Mouse (Mus musculus): ENCODE data around the gene Tiam1. TPM values are rescaled to one million over a fixed set of nuclear protein-coding genes. Genes with fewer than 3 reads are reported as not detected.

Gene Tiam1
- 3.6 and 4.2 TPM in 2 replicates for polyA plus RNA-seq (2015; fragmentation: Nextera tagmentation; extraction: Ambion mirVana)

- under 1% methylated on average over 64 of the region's 64 CpGs for WGBS (ENCODE audit: insufficient replicate concordance)
- H3K27me3 ChIP-seq: peaks cover 22% of the 10 kb centered on the region
- H3K9me3 ChIP-seq (replicated peaks): no peaks in the 10 kb centered on the region
Observed at GRCm38 (mm10) chr16:90143760-90144516, at the start of gene Tiam1. TSS of gene Tiam1 (minus strand) at chr16:90143769.

GRCm38 (mm10) chr16:90191289-90191688 lies 47.7 kb upstream of the Tiam1 start:
- H3K27me3 ChIP-seq: no peaks in the 10 kb centered on the region
- H3K4me3 ChIP-seq (replicated peaks): no peak overlapping the region
- no peaks in the 10 kb centered on the region for H3K36me3 ChIP-seq (replicated peaks)
- H3K27ac ChIP-seq (replicated peaks): no peak overlapping the region
- 61% methylated on average over 6 of the region's 6 CpGs for WGBS (ENCODE audit: insufficient replicate concordance)
- no peak overlapping the region for H3K4me2 ChIP-seq
- no peaks in the 10 kb centered on the region for H3K9me3 ChIP-seq (replicated peaks)
- ATAC-seq (ENCODE audit: insufficient read depth): no peak
- H3K9ac ChIP-seq: no peak overlapping the region
- H3K4me1 ChIP-seq (replicated peaks): peaks cover 19% of the 10 kb centered on the region

More at GRCm38 (mm10) chr16:90143760-90144516, at the start of gene Tiam1:
- Histone ChIP-seq H3K4me1 (replicated peaks) (peaks cover 37% of the 10 kb centered on the region), H3K27ac (replicated peaks) (peak within 1 kb of the TSS; percentile 76), H3K36me3 (replicated peaks) (no peaks in the 10 kb centered on the region), H3K4me2 (peak within 1 kb of the TSS; percentile 99), H3K4me3 (replicated peaks) (peak within 1 kb of the TSS; percentile 82), H3K9ac (peak within 1 kb of the TSS; percentile 70)
- peak; percentile 95 for ATAC-seq (ENCODE audit: insufficient read depth)

DNA sequence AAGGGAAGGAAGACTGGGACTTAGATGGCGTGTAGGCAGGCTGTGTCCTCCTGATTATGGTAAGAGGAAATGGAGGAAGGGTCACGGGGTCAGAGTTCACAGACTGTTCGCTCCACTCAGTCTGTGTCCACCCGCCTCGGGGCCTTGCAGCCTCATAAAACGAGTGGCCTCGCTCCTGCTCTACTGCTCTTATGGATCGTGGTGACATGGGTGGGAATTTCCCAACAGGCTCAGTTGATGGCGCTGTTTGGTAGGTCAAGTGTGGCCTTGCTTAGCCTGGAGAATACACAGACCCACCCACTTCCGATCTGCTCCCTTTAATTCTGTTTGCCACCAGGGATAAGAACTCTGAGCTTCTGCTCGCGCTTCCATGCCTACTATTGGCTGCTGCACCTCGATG lies 43.9 kb upstream of the Tiam1 start:
- Histone ChIP-seq H3K4me1 (replicated peaks) (peaks cover 12% of the 10 kb centered on the region), H3K36me3 (replicated peaks) (no peaks in the 10 kb centered on the region), H3K9me3 (replicated peaks) (no peaks in the 10 kb centered on the region), H3K27ac (replicated peaks) (no peak overlapping the region), H3K9ac (no peak overlapping the region), H3K4me2 (peak overlapping the region; percentile 37), H3K4me3 (replicated peaks) (no peak overlapping the region), H3K27me3 (no peaks in the 10 kb centered on the region)
- ATAC-seq (ENCODE audit: insufficient read depth): peak; percentile 56
- 6% methylated on average over 13 of the region's 13 CpGs for WGBS (ENCODE audit: insufficient replicate concordance)

- Histone ChIP-seq H3K4me3 (replicated peaks) (no peak overlapping the region), H3K36me3 (replicated peaks) (no peaks in the 10 kb centered on the region), H3K9ac (no peak overlapping the region), H3K4me2 (no peak overlapping the region), H3K27ac (replicated peaks) (no peak overlapping the region), H3K27me3 (no peaks in the 10 kb centered on the region), H3K4me1 (replicated peaks) (peaks cover 8% of the 10 kb centered on the region), H3K9me3 (replicated peaks) (no peaks in the 10 kb centered on the region)
- 40% methylated on average over 8 of the region's 8 CpGs for WGBS (ENCODE audit: insufficient replicate concordance)
- ATAC-seq (ENCODE audit: insufficient read depth): no peak
Observed at GRCm38 (mm10) chr16:90185928-90186588, 42.5 kb upstream of the Tiam1 start.

DNA sequence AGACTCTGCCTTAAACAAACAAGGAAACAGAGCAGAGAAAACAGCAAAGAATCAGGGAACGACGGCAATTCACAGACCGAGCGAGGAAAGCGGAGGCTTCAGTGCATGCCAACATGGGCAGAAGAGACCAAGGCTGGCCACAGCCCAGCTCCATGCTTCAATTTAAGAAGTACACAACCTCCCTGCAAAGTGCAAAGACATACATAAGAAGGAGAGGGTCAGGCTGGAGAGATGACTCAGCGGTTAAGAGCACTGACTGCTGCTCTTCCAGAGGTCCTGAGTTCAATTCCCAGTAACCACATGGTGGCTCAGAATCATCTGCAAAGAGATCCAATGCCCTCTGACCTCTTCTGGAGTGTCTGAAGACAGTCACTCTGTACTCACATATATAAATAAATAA lies 40.6 kb upstream of the Tiam1 start:
- 78% methylated on average over 6 of the region's 6 CpGs for WGBS (ENCODE audit: insufficient replicate concordance)

DNA sequence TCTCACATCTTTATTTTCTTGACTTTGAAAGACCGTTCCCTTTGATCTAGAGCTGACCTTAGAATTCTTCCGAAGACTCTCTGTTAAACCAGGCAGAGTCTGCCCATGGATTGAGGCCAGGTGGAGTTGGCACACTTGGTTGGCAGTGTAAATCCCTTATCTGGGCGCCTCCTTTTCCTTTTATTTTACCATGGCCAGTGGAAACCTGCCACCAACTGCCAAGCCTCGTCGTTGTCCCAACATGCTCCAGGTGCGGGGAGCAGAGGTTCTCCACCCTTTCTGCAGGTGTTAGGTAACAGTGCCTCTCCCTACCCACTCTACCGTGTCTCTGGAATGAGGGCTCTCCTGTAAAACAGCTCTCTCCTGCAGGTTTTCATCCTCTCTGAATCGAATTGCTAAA lies 38.1 kb upstream of the Tiam1 start:
- Histone ChIP-seq H3K4me3 (replicated peaks) (no peak overlapping the region), H3K4me2 (no peak overlapping the region), H3K36me3 (replicated peaks) (no peaks in the 10 kb centered on the region), H3K27me3 (no peaks in the 10 kb centered on the region), H3K27ac (replicated peaks) (no peak overlapping the region), H3K9ac (no peak overlapping the region), H3K9me3 (replicated peaks) (no peaks in the 10 kb centered on the region), H3K4me1 (replicated peaks) (peaks cover 3% of the 10 kb centered on the region)
- 67% methylated on average over 8 of the region's 8 CpGs for WGBS (ENCODE audit: insufficient replicate concordance)
- no peak for ATAC-seq (ENCODE audit: insufficient read depth)

More for the DNA sequence above, 40.6 kb upstream of the Tiam1 start:
- no peak overlapping the region for H3K27ac ChIP-seq (replicated peaks)
- H3K4me3 ChIP-seq (replicated peaks): no peak overlapping the region
- H3K36me3 ChIP-seq (replicated peaks): no peaks in the 10 kb centered on the region
- H3K4me2 ChIP-seq: no peak overlapping the region
- H3K9me3 ChIP-seq (replicated peaks): no peaks in the 10 kb centered on the region
- H3K9ac ChIP-seq: no peak overlapping the region
- H3K4me1 ChIP-seq (replicated peaks): peaks cover 8% of the 10 kb centered on the region
- no peak for ATAC-seq (ENCODE audit: insufficient read depth)
- H3K27me3 ChIP-seq: no peaks in the 10 kb centered on the region

DNA sequence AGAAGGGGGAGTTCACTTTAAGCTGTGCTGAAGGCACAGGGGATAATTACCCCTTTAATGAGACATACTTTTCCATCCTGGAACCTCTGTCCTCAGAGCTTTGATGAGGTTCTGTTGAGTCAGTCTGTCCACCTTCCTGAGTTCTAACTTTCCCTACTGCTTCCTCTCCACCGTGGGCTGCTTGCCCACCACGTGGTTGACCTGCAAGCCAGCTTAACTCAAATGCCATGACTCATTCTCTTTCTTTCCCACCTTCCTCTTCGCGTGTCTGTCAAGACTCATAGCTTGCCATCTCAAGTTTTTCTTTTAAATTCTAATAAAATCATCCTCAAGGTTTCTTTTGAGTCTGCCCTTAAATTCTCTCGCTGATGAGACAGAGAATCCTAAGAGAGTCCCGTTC lies 37.4 kb upstream of the Tiam1 start:
- no peaks in the 10 kb centered on the region for H3K27me3 ChIP-seq
- ATAC-seq (ENCODE audit: insufficient read depth): no peak
- H3K36me3 ChIP-seq (replicated peaks): no peaks in the 10 kb centered on the region
- H3K4me1 ChIP-seq (replicated peaks): peaks cover 3% of the 10 kb centered on the region
- no peaks in the 10 kb centered on the region for H3K9me3 ChIP-seq (replicated peaks)
- H3K27ac ChIP-seq (replicated peaks): no peak overlapping the region
- H3K9ac ChIP-seq: no peak overlapping the region
- H3K4me3 ChIP-seq (replicated peaks): no peak overlapping the region
- WGBS (ENCODE audit: insufficient replicate concordance): 46% methylated on average over 6 of the region's 6 CpGs
- H3K4me2 ChIP-seq: no peak overlapping the region

DNA sequence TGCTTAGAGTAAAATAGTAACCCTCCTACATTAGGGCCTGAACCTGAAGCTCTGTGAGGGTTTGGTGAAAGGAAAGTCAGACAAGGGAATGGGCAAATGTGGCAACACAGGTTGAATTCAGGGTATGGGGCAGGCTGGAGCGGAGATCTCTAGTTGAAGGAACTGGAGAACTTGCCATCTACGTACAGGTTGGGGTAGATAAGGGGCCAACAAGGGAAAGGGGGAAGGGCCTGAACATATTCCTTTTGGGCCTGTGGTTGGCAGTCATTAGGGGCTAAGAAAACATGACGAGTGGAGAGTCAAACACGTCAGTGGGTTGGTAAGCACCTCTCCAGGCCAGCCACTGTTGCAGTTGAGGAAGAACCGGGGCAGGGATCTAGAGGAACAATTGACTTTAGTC lies 36.3 kb upstream of the Tiam1 start:
- H3K9me3 ChIP-seq (replicated peaks): no peaks in the 10 kb centered on the region
- no peak overlapping the region for H3K9ac ChIP-seq
- no peaks in the 10 kb centered on the region for H3K36me3 ChIP-seq (replicated peaks)
- H3K27ac ChIP-seq (replicated peaks): no peak overlapping the region
- no peak overlapping the region for H3K4me3 ChIP-seq (replicated peaks)
- WGBS (ENCODE audit: insufficient replicate concordance): 22% methylated on average over 5 of the region's 5 CpGs
- peaks cover 3% of the 10 kb centered on the region for H3K4me1 ChIP-seq (replicated peaks)
- H3K4me2 ChIP-seq: no peak overlapping the region
- H3K27me3 ChIP-seq: no peaks in the 10 kb centered on the region
- no peak for ATAC-seq (ENCODE audit: insufficient read depth)

DNA sequence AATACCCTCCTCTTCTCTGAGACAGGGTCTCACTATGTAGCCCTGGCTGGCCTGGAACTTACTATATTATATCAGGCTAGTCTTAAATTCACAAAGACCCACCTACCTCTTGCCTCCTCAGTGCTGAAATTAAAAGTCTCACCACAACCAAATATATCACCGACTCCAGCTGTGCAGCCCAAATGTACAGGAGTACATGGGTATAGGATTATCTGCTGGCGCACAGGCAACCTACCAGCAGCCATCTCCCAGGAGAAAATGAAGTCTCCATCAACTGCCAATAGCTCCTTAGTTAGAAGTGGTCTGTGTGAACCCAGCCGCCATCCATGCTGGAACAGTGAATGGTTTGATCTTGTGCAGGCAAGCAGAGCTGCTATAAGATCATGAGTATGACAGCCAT lies 34.8 kb upstream of the Tiam1 start:
- no peak overlapping the region for H3K4me2 ChIP-seq
- no peak overlapping the region for H3K4me3 ChIP-seq (replicated peaks)
- no peaks in the 10 kb centered on the region for H3K9me3 ChIP-seq (replicated peaks)
- H3K27ac ChIP-seq (replicated peaks): no peak overlapping the region
- no peak for ATAC-seq (ENCODE audit: insufficient read depth)
- no peak overlapping the region for H3K9ac ChIP-seq
- no peaks in the 10 kb centered on the region for H3K27me3 ChIP-seq
- 39% methylated on average over 3 of the region's 3 CpGs for WGBS (ENCODE audit: insufficient replicate concordance)
- peaks cover 3% of the 10 kb centered on the region; the same call in 1 of the 2 replicates for H3K4me1 ChIP-seq (replicated peaks)
- H3K36me3 ChIP-seq (replicated peaks): no peaks in the 10 kb centered on the region

DNA sequence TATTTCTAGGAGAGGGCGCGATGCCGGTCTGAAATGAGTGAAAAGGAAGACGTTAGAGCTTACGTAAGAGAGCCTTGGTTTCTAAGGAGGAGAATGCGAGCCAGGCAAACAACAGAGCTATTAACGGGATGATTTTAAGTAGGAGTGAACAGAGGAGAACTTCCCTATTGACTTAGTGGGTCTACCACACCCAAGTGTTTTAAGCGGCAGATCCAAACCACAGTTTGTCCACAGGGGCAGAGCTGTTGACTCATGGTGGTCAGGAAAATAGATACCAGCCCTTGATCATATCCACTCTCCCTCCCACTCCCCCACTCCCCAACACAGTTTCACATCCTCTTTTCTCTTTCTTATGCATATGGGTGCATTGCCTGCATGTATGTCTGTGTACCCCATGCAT lies 33.9 kb upstream of the Tiam1 start:
- WGBS (ENCODE audit: insufficient replicate concordance): 15% methylated on average over 8 of the region's 8 CpGs
- no peaks in the 10 kb centered on the region for H3K36me3 ChIP-seq (replicated peaks)
- no peak overlapping the region for H3K4me3 ChIP-seq (replicated peaks)
- H3K9ac ChIP-seq: no peak overlapping the region
- peaks cover 3% of the 10 kb centered on the region; the same call in 1 of the 2 replicates for H3K4me1 ChIP-seq (replicated peaks)
- no peaks in the 10 kb centered on the region for H3K9me3 ChIP-seq (replicated peaks)
- no peak overlapping the region for H3K4me2 ChIP-seq
- H3K27ac ChIP-seq (replicated peaks): no peak overlapping the region
- no peak for ATAC-seq (ENCODE audit: insufficient read depth)
- H3K27me3 ChIP-seq: no peaks in the 10 kb centered on the region

DNA sequence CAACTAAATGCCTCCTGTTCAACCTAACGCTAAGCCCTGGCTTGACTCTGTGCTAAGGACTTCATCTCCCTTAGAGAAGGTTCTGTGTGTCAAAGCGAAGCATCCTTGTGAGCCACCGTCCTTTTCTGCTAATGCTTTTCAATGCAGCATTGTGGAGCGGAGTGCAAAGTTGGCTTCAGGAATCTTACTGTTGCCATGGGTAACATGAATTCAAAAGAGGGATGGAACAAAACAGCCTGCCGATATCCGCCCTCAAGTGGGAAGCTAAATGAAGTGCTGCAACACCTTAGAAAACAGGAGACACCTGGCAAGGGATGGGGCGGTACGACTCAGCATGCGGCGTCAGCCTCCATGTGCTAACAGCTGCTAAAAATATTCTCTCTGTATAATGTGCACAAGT lies 32.9 kb upstream of the Tiam1 start:
- no peak overlapping the region for H3K27ac ChIP-seq (replicated peaks)
- H3K9ac ChIP-seq: no peak overlapping the region
- no peaks in the 10 kb centered on the region for H3K9me3 ChIP-seq (replicated peaks)
- no peak for ATAC-seq (ENCODE audit: insufficient read depth)
- no peak overlapping the region for H3K4me3 ChIP-seq (replicated peaks)
- no peaks in the 10 kb centered on the region for H3K36me3 ChIP-seq (replicated peaks)
- H3K4me1 ChIP-seq (replicated peaks): peaks cover 3% of the 10 kb centered on the region; the same call in 1 of the 2 replicates
- H3K4me2 ChIP-seq: no peak overlapping the region
- H3K27me3 ChIP-seq: no peaks in the 10 kb centered on the region
- WGBS (ENCODE audit: insufficient replicate concordance): 65% methylated on average over 10 of the region's 10 CpGs
